Mouse (Mus musculus) cerebellum, adult 11 months (tissue): ENCODE measurements around the gene Zfp369.
"Not testable (repeated sequence)": the region's sequence is repeated elsewhere in the genome, so short reads cannot be mapped to it uniquely, and the experiment has no call there.

Experiments
- DNase-seq: peaks from one replicate; pipeline ENCODE4 v3.0.0; 2022

Zfp369 gene

GRCm38 (mm10) chr13:65278383-65279341, at the start of gene Zfp369:
Gene Zfp369 (plus strand): TSS chr13:65278814.
- DNase-seq: peak; percentile 91

GRCm38 (mm10) chr13:65237211-65237610, 41.4 kb upstream of the Zfp369 start:
- no peak for DNase-seq

- DNase-seq: peak; percentile 97
Measured at GRCm38 (mm10) chr13:65240509-65241098, 38.0 kb upstream of the Zfp369 start.

- peak; percentile 91 for DNase-seq
Measured at GRCm38 (mm10) chr13:65241099-65241626, 37.5 kb upstream of the Zfp369 start.

GRCm38 (mm10) chr13:65241627-65242318, 36.8 kb upstream of the Zfp369 start:
- DNase-seq: peak; percentile 58

GRCm38 (mm10) chr13:65242319-65242787, 36.3 kb upstream of the Zfp369 start:
- DNase-seq: no peak

- no peak for DNase-seq
Measured at GRCm38 (mm10) chr13:65243273-65243672, 35.3 kb upstream of the Zfp369 start.

- DNase-seq: peak; percentile 48
Measured at GRCm38 (mm10) chr13:65258175-65258954, 20.2 kb upstream of the Zfp369 start.

- DNase-seq: no peak
Measured at GRCm38 (mm10) chr13:65259239-65259638, 19.4 kb upstream of the Zfp369 start, which contains the start of gene Gm10775. Gene Gm10775 (plus strand): TSS chr13:65259539.

- no peak for DNase-seq
Measured at GRCm38 (mm10) chr13:65262086-65262485, 16.5 kb upstream of the Zfp369 start.

GRCm38 (mm10) chr13:65277994-65278382, 626 bp upstream of the Zfp369 start:
- no peak for DNase-seq

GRCm38 (mm10) chr13:65286771-65287170, 8.2 kb downstream of the Zfp369 start:
- DNase-seq: no peak

- DNase-seq: no peak
Measured at GRCm38 (mm10) chr13:65296354-65296753, 17.7 kb downstream of the Zfp369 start.

GRCm38 (mm10) chr13:65310849-65311248, 32.2 kb downstream of the Zfp369 start:
- peak; percentile 9 for DNase-seq

GRCm38 (mm10) chr13:65311311-65311755, 32.7 kb downstream of the Zfp369 start:
- no peak for DNase-seq

GRCm38 (mm10) chr13:65311826-65312225, 33.2 kb downstream of the Zfp369 start:
- DNase-seq: no peak

GRCm38 (mm10) chr13:65348501-65348900, 69.9 kb downstream of the Zfp369 start:
- DNase-seq: not testable (repeated sequence)

- DNase-seq: not testable (repeated sequence)
Measured at GRCm38 (mm10) chr13:65351768-65352167, 73.2 kb downstream of the Zfp369 start.
